Mouse (Mus musculus): ENCODE measurements around the gene Nr1i3.

DNA sequence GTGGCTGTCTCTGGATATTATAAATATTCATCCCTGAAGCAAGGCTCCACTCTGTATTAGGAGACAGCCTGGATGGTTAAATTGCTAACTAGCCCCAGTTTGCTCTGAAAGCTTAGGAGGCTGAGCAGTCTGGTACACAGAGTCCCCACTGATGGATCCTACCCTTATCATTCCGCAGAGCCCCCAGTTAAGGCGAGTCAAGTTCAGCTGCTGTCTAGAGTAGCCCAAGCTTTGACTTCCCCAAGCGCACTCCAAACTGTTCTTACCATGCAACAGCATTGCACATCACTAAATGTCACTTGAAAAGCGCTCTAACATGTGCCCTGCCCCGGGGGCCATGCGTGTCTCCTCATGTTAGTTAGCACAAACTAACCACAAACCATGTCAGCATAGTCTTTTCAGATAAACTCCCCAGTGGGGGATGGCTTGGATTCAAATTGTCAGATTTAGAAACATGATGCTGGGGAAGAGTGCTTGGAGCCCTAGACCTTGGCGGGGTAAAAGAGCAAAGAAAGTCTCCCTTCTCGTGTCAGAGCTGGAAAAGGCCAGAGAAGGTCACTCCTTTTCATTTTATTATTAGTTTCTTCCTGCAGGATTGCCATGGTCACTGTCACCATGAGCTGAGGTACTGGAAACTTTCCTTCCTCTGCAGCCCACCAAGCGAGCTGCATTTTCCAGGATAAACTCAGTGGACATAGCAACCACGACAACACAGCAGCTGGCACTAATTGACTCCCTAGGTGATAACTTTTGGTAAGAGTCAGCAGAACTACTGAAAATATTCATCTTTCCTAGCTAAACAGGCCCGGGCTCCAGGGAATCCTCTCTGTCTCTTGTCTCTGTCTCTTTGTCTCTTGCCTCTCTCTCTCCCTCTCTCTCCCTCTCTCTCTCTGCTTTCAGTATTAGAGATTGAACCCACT is 19.6 kb upstream of the Nr1i3 start:
- TF ChIP-seq CTCF (IDR thresholded peaks at IDR 0.05; ENCODE audit: control insufficient read depth, insufficient read depth, insufficient replicate concordance, low read depth, low read length), result no peak
- no peak for TF ChIP-seq POLR2A (IDR thresholded peaks at IDR 0.05; ENCODE audit: control insufficient read depth, low read depth, low read length)
